Mouse (Mus musculus): ENCODE measurements around the gene Slc4a5. TPM values are rescaled to one million over a fixed set of nuclear protein-coding genes. Genes with fewer than 3 reads are reported as not detected.
A peak's percentile ranks its signal among the peaks of the same experiment; 100 is the strongest.

Gene Slc4a5
- polyA plus RNA-seq, 1 experiment from 2014 or later, result 0.30 TPM

- peak overlapping the region; percentile 67 for H3K27ac ChIP-seq (ENCODE audit: low read length)
- peak; percentile 90 for ATAC-seq (ENCODE audit: insufficient read depth, low FRiP score)
- no peaks in the 10 kb centered on the region for H3K9me3 ChIP-seq (replicated peaks; ENCODE audit: control insufficient read depth, low read length)
- no peaks in the 10 kb centered on the region for H3K36me3 ChIP-seq (ENCODE audit: control insufficient read depth, insufficient read depth, low read length)
- H3K4me3 ChIP-seq (replicated peaks; ENCODE audit: low read length), result peak overlapping the region; percentile 59
- no peaks in the 10 kb centered on the region for H3K27me3 ChIP-seq (ENCODE audit: control insufficient read depth, insufficient read depth, low read length)
- peak overlapping the region; percentile 62 for H3K4me2 ChIP-seq (ENCODE audit: low read depth, low read length)
- WGBS, result 3% methylated on average over 28 of the region's 28 CpGs
- H3K9ac ChIP-seq (ENCODE audit: low read length), result peak overlapping the region; percentile 77
- H3K4me1 ChIP-seq (ENCODE audit: control insufficient read depth, insufficient read depth, low read length), result peaks cover 7% of the 10 kb centered on the region
These were observed 48.7 kb downstream of the Slc4a5 start for GRCm38 (mm10) chr6:83268144-83269010.

GRCm38 (mm10) chr6:83273733-83274132 is 54.1 kb downstream of the Slc4a5 start:
- WGBS, result 81% methylated on average over 11 of the region's 11 CpGs
- Histone ChIP-seq H3K9me3 (replicated peaks; ENCODE audit: control insufficient read depth, low read length) (0 out of 2 replicates have a peak, but pooled peaks cover under 1% of the 10 kb centered on the region), H3K4me2 (ENCODE audit: low read depth, low read length) (no peak overlapping the region), H3K4me1 (ENCODE audit: control insufficient read depth, insufficient read depth, low read length) (no peaks in the 10 kb centered on the region), H3K4me3 (replicated peaks; ENCODE audit: low read length) (no peak overlapping the region), H3K27me3 (ENCODE audit: control insufficient read depth, insufficient read depth, low read length) (no peaks in the 10 kb centered on the region), H3K36me3 (ENCODE audit: control insufficient read depth, insufficient read depth, low read length) (no peaks in the 10 kb centered on the region), H3K9ac (ENCODE audit: low read length) (no peak overlapping the region), H3K27ac (ENCODE audit: low read length) (no peak overlapping the region)
- ATAC-seq (ENCODE audit: insufficient read depth, low FRiP score), result no peak

DNA sequence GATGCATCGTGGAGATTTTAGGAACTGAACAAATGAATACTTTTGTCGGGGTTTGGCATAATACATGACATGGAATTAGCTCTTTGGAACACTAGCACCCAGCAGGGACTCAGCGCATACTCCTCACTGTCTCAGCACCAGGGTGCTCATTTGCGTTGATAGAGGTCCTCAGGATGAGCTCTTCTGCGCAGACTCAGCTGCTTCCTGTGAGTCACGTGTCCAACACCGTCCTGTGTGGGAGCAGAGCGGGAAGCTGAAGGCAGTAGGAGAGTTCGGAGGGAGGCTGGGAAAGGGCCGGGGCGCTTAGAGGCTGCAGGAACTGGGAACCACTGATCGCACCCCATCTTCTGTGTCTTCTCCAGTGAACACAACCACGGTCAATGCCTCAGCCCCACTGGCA is 57.5 kb downstream of the Slc4a5 start:
- no peak overlapping the region for H3K4me2 ChIP-seq (ENCODE audit: low read depth, low read length)
- ATAC-seq (ENCODE audit: insufficient read depth, low FRiP score), result no peak
- no peak overlapping the region for H3K4me3 ChIP-seq (replicated peaks; ENCODE audit: low read length)
- H3K36me3 ChIP-seq (ENCODE audit: control insufficient read depth, insufficient read depth, low read length), result no peaks in the 10 kb centered on the region
- H3K9me3 ChIP-seq (replicated peaks; ENCODE audit: control insufficient read depth, low read length), result 0 out of 2 replicates have a peak, but pooled peaks cover 6% of the 10 kb centered on the region
- no peaks in the 10 kb centered on the region for H3K27me3 ChIP-seq (ENCODE audit: control insufficient read depth, insufficient read depth, low read length)
- no peaks in the 10 kb centered on the region for H3K4me1 ChIP-seq (ENCODE audit: control insufficient read depth, insufficient read depth, low read length)
- no peak overlapping the region for H3K9ac ChIP-seq (ENCODE audit: low read length)
- 65% methylated on average over 13 of the region's 13 CpGs for WGBS
- no peak overlapping the region for H3K27ac ChIP-seq (ENCODE audit: low read length)

DNA sequence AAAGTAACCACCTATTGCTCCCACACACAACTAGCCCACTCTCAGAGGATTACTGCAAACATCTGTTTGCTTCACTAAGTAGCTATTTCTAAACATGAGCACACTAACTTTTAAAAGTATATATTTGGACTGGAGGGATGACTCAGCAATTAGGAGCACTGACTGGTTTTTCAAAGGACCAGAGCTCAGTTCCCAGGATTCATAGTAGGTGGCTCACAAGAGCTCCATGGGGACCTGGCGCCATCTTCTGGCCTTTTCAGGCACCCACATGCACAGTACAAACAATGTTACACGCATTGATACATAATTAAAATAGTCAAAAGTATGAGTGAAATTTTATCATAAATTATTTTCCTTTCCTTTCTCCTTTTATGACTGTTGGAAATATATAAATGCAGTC is 59.3 kb downstream of the Slc4a5 start:
- no peak for ATAC-seq (ENCODE audit: insufficient read depth, low FRiP score)
- no peaks in the 10 kb centered on the region for H3K36me3 ChIP-seq (ENCODE audit: control insufficient read depth, insufficient read depth, low read length)
- H3K27ac ChIP-seq (ENCODE audit: low read length), result no peak overlapping the region
- no peaks in the 10 kb centered on the region for H3K4me1 ChIP-seq (ENCODE audit: control insufficient read depth, insufficient read depth, low read length)
- no peak overlapping the region for H3K4me2 ChIP-seq (ENCODE audit: low read depth, low read length)
- no peaks in the 10 kb centered on the region for H3K27me3 ChIP-seq (ENCODE audit: control insufficient read depth, insufficient read depth, low read length)
- WGBS, result 23% methylated on average over 2 of the region's 2 CpGs
- H3K4me3 ChIP-seq (replicated peaks; ENCODE audit: low read length), result no peak overlapping the region
- H3K9me3 ChIP-seq (replicated peaks; ENCODE audit: control insufficient read depth, low read length), result 0 out of 2 replicates have a peak, but pooled peaks cover 6% of the 10 kb centered on the region
- H3K9ac ChIP-seq (ENCODE audit: low read length), result no peak overlapping the region

GRCm38 (mm10) chr6:83280256-83280955 is 60.8 kb downstream of the Slc4a5 start:
- Histone ChIP-seq H3K4me2 (ENCODE audit: low read depth, low read length) (no peak overlapping the region), H3K4me1 (ENCODE audit: control insufficient read depth, insufficient read depth, low read length) (no peaks in the 10 kb centered on the region), H3K9ac (ENCODE audit: low read length) (no peak overlapping the region), H3K9me3 (replicated peaks; ENCODE audit: control insufficient read depth, low read length) (0 out of 2 replicates have a peak, but pooled peaks cover 6% of the 10 kb centered on the region), H3K36me3 (ENCODE audit: control insufficient read depth, insufficient read depth, low read length) (no peaks in the 10 kb centered on the region), H3K27me3 (ENCODE audit: control insufficient read depth, insufficient read depth, low read length) (no peaks in the 10 kb centered on the region), H3K4me3 (replicated peaks; ENCODE audit: low read length) (no peak overlapping the region), H3K27ac (ENCODE audit: low read length) (no peak overlapping the region)
- 81% methylated on average over 8 of the region's 8 CpGs for WGBS
- ATAC-seq (ENCODE audit: insufficient read depth, low FRiP score), result no peak

DNA sequence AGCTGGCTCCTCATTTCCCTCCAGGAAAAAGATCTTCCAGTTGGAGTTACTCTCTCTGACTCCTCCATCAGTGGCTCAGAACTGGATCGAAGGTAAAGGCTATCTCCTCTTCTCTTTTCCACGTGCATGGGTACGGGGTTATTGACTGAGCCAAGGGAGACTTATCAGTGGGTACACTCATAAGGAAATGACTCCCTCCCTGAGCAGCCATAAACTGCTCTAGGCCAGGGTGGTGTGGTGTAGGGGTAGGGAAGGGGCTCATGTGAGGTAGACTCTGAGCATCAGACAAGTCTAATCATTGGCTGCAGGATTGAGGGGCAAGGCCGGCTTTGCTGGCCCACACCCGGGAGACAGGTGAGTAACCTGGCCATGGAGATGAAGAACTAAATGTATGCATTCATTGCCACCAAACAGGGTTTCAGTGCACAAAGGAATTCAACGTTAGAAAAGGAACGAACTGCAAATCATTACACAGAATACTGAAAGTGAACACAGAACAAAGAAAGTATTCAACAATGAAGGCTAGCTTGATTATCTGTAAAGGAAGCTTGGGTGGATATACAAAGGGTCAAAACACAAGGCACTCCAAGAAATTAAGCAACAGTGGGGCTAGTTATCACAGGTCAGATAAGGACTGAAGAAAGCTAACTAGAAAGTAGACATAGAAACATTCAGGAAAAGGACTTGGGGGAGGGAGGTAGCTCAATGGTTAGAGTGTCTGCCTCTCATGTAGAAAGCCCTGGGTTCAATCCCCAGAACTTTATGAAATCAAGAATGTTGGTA is 81.0 kb downstream of the Slc4a5 start:
- peak; percentile 81 for ATAC-seq (ENCODE audit: insufficient read depth, low FRiP score)
- no peaks in the 10 kb centered on the region for H3K27me3 ChIP-seq (ENCODE audit: control insufficient read depth, insufficient read depth, low read length)
- H3K9ac ChIP-seq (ENCODE audit: low read length), result no peak overlapping the region
- no peaks in the 10 kb centered on the region for H3K36me3 ChIP-seq (ENCODE audit: control insufficient read depth, insufficient read depth, low read length)
- WGBS, result 73% methylated on average over 7 of the region's 7 CpGs
- H3K4me3 ChIP-seq (replicated peaks; ENCODE audit: low read length), result no peak overlapping the region
- no peaks in the 10 kb centered on the region for H3K9me3 ChIP-seq (replicated peaks; ENCODE audit: control insufficient read depth, low read length)
- H3K27ac ChIP-seq (ENCODE audit: low read length), result peak overlapping the region; percentile 31
- H3K4me1 ChIP-seq (ENCODE audit: control insufficient read depth, insufficient read depth, low read length), result no peaks in the 10 kb centered on the region
- no peak overlapping the region for H3K4me2 ChIP-seq (ENCODE audit: low read depth, low read length)

GRCm38 (mm10) chr6:83301294-83301693 is 81.7 kb downstream of the Slc4a5 start:
- H3K9ac ChIP-seq (ENCODE audit: low read length), result no peak overlapping the region
- H3K27me3 ChIP-seq (ENCODE audit: control insufficient read depth, insufficient read depth, low read length), result no peaks in the 10 kb centered on the region
- ATAC-seq (ENCODE audit: insufficient read depth, low FRiP score), result no peak
- H3K4me3 ChIP-seq (replicated peaks; ENCODE audit: low read length), result no peak overlapping the region
- WGBS, result 86% methylated on average over 2 of the region's 2 CpGs
- H3K4me1 ChIP-seq (ENCODE audit: control insufficient read depth, insufficient read depth, low read length), result no peaks in the 10 kb centered on the region
- no peak overlapping the region for H3K4me2 ChIP-seq (ENCODE audit: low read depth, low read length)
- no peak overlapping the region for H3K27ac ChIP-seq (ENCODE audit: low read length)
- no peaks in the 10 kb centered on the region for H3K9me3 ChIP-seq (replicated peaks; ENCODE audit: control insufficient read depth, low read length)
- H3K36me3 ChIP-seq (ENCODE audit: control insufficient read depth, insufficient read depth, low read length), result 0 out of 2 replicates have a peak, but pooled peaks cover 4% of the 10 kb centered on the region

GRCm38 (mm10) chr6:83302264-83302663 is 82.6 kb downstream of the Slc4a5 start:
- H3K4me3 ChIP-seq (replicated peaks; ENCODE audit: low read length), result no peak overlapping the region
- no peak overlapping the region for H3K27ac ChIP-seq (ENCODE audit: low read length)
- no peaks in the 10 kb centered on the region for H3K9me3 ChIP-seq (replicated peaks; ENCODE audit: control insufficient read depth, low read length)
- peaks cover 9% of the 10 kb centered on the region; the same call in 1 of the 2 replicates for H3K36me3 ChIP-seq (ENCODE audit: control insufficient read depth, insufficient read depth, low read length)
- WGBS, result 73% methylated on average over 5 of the region's 5 CpGs
- no peak overlapping the region for H3K4me2 ChIP-seq (ENCODE audit: low read depth, low read length)
- H3K9ac ChIP-seq (ENCODE audit: low read length), result no peak overlapping the region
- no peaks in the 10 kb centered on the region for H3K27me3 ChIP-seq (ENCODE audit: control insufficient read depth, insufficient read depth, low read length)
- no peak for ATAC-seq (ENCODE audit: insufficient read depth, low FRiP score)
- H3K4me1 ChIP-seq (ENCODE audit: control insufficient read depth, insufficient read depth, low read length), result no peaks in the 10 kb centered on the region

Measured in stomach, embryonic 16.5 days (tissue).